Mouse (Mus musculus) left cerebral cortex, postnatal 36 days (tissue): ENCODE measurements around the gene Tmprss9. TPM values are rescaled to one million over a fixed set of nuclear protein-coding genes. Genes with fewer than 3 reads are reported as not detected.

Experiments used
- DNase-seq, 2 experiments: peaks; one replicate each; pipeline ENCODE4 v3.0.0; 2021 to 2022; ENCODE audit warnings: low spot score in 2 of 2, mixed read lengths in 1 of 2
- intact Hi-C: fragments of 180-260 bp; cut with DNase I; formaldehyde crosslinking; loops from one replicate; pipeline ENCODE4 v1.15.1; 2025
- microRNA-seq: library from miRNA; unstranded; fragments of <30 nt; microRNA quantifications from one replicate; pipeline ENCODE4 v1.2.0, GENCODE M21; 2022
- total RNA-seq, 2 experiments: library from RNA; stranded (reverse); gene quantifications; 2 replicates each; pipeline ENCODE4 v1.2.3; 2021

Gene Tmprss9
- total RNA-seq, 2 experiments from 2014 or later = 0.32 TPM; not detected in 1

GRCm38 (mm10) chr10:80946684-80947437 is 75.2 kb downstream of the Tmprss9 start:
- no peak for DNase-seq
- intact Hi-C loops = no loop called here

GRCm38 (mm10) chr10:80947802-80948201 is 76.2 kb downstream of the Tmprss9 start:
- intact Hi-C loops = no loop called here
- DNase-seq = no peak

DNA sequence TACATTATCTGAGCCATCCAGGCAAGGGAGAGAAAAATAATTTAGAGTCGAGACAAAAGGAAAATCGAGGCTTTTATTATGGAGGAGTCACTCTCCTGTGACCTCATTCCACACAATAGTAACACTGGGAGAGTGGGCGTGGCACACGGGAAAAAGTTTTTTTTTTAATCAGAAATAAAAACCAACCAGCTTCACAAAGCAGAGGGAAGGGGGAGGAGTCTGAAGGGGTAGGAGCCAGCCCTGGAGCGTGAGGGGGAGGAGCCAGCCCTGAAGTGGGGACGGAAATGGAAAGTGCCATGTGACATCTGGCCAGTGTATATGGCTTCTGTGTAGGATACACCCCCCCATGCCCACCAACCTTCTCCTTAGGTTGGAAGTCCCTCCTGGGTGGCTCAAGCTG is 76.9 kb downstream of the Tmprss9 start:
- DNase-seq = no peak
- intact Hi-C loops = no loop called here

- intact Hi-C loops = no loop called here
- no peak for DNase-seq
Measured at GRCm38 (mm10) chr10:80949081-80949480, 77.4 kb downstream of the Tmprss9 start.

Small RNA genes within 50 kb of the gene (microRNA-seq; reads per million reads assigned to microRNA genes)
- 4.8 reads per million, percentile 16 among the genes with 10 or more reads in this experiment for gene Mir1982

Other genes starting within 250 kb of the Tmprss9 start
- gene Csnk1g2, start 249.0 kb upstream of the Tmprss9 start, total RNA-seq = 100 to 1,000 TPM; 208 to 256 TPM
- 100 to 1,000 TPM in 1 of 2 experiments, 10 to 100 TPM in 1; 93.4 to 100 TPM for gene Btbd2, start 214.8 kb upstream of the Tmprss9 start, total RNA-seq
- gene Mknk2, start 193.7 kb upstream of the Tmprss9 start, total RNA-seq = 10 to 100 TPM; 39.9 to 42.0 TPM
- 10 to 100 TPM; 14.0 TPM for gene Mob3a, start 169.9 kb upstream of the Tmprss9 start, total RNA-seq
- gene Izumo4, start 169.7 kb upstream of the Tmprss9 start, total RNA-seq = 10 to 100 TPM; 36.7 to 47.3 TPM
- 100 to 1,000 TPM; 133 to 160 TPM for gene Ap3d1, start 129.6 kb upstream of the Tmprss9 start, total RNA-seq
- gene Dot1l, start 116.6 kb upstream of the Tmprss9 start, total RNA-seq = 10 to 100 TPM; 37.2 to 65.0 TPM
- gene Sf3a2, start 73.7 kb upstream of the Tmprss9 start, total RNA-seq = 10 to 100 TPM; 44.3 to 53.0 TPM
- 10 to 100 TPM; 53.5 to 63.2 TPM for gene Plekhj1, start 73.2 kb upstream of the Tmprss9 start, total RNA-seq
- gene Amh, start 66.6 kb upstream of the Tmprss9 start, total RNA-seq = 1 to 10 TPM; 1.2 to 2.0 TPM
- gene Jsrp1, start 58.4 kb upstream of the Tmprss9 start, total RNA-seq = 1 to 10 TPM; 5.5 to 5.6 TPM
- gene Oaz1, start 45.2 kb upstream of the Tmprss9 start, total RNA-seq = 100 to 1,000 TPM; 507 to 583 TPM
- gene Lingo3, start 27.8 kb upstream of the Tmprss9 start, total RNA-seq = 10 to 100 TPM; 38.5 to 46.7 TPM
- 10 to 100 TPM; 34.2 to 44.0 TPM for gene Lsm7, start 16.6 kb upstream of the Tmprss9 start, total RNA-seq
- gene Sppl2b, start 16.6 kb upstream of the Tmprss9 start, total RNA-seq = 10 to 100 TPM; 53.2 to 66.1 TPM
- gene Timm13, start 29.1 kb downstream of the Tmprss9 start, total RNA-seq = 100 to 1,000 TPM; 120 to 153 TPM
- gene Lmnb2, start 46.4 kb downstream of the Tmprss9 start, total RNA-seq = 10 to 100 TPM; 17.6 to 21.2 TPM
- gene Gadd45b, start 58.2 kb downstream of the Tmprss9 start, total RNA-seq = 10 to 100 TPM; 17.4 to 23.9 TPM
- 100 to 1,000 TPM in 1 of 2 experiments, 10 to 100 TPM in 1; 97.9 to 136 TPM for gene Gng7, start 143.1 kb downstream of the Tmprss9 start, total RNA-seq
- 100 to 1,000 TPM; 102 to 111 TPM for gene Diras1, start 153.8 kb downstream of the Tmprss9 start, total RNA-seq
- 10 to 100 TPM; 66.9 to 74.2 TPM for gene Slc39a3, start 165.6 kb downstream of the Tmprss9 start, total RNA-seq
- 100 to 1,000 TPM; 169 to 176 TPM for gene Sgta, start 188.3 kb downstream of the Tmprss9 start, total RNA-seq
- gene Thop1, start 198.2 kb downstream of the Tmprss9 start, total RNA-seq = 10 to 100 TPM; 47.0 to 49.8 TPM
- under 1 TPM; 0.23 to 0.72 TPM for gene Creb3l3, start 227.0 kb downstream of the Tmprss9 start, total RNA-seq
- gene Map2k2, start 234.1 kb downstream of the Tmprss9 start, total RNA-seq = 100 to 1,000 TPM; 120 to 133 TPM